Mouse (Mus musculus) macrophage (primary cell): ENCODE measurements around the gene Thsd4. TPM values are rescaled to one million over a fixed set of nuclear protein-coding genes. Genes with fewer than 3 reads are reported as not detected.

Experiments used
- H3K27ac ChIP-seq: fragments of 350-480 bp; formaldehyde crosslinking; 2 replicates; pipeline ENCODE4 v1.9.0; 2021
- H3K36me3 ChIP-seq: fragments of 350-480 bp; formaldehyde crosslinking; 2 replicates; pipeline ENCODE4 v1.9.0; 2021; ENCODE audit errors: inconsistent target
- H3K4me3 ChIP-seq: fragments of 350-480 bp; formaldehyde crosslinking; 2 replicates; pipeline ENCODE4 v1.9.0; 2021; ENCODE audit errors: inconsistent target
- H3K79me2 ChIP-seq: fragments of 350-480 bp; formaldehyde crosslinking; 2 replicates; pipeline ENCODE4 v1.9.0; 2021; ENCODE audit errors: inconsistent target
- WGBS: methylation state at CpG from one replicate; pipeline ENCODE4 v1.1.7; 2026; ENCODE audit warnings: inconsistent platforms; ENCODE audit not compliant: missing documents; 5-methylcytosine and 5-hydroxymethylcytosine counted together
- polyA plus RNA-seq: library from polyadenylated mRNA; stranded (reverse); fragments of 250-400 nt; gene quantifications from 3 replicates; pipeline ENCODE4 v1.2.4, GENCODE M21; 2018; ENCODE audit warnings: inconsistent platforms

Thsd4 gene
- polyA plus RNA-seq, 1 experiment from 2014 or later = not detected

GRCm38 (mm10) chr9:60065184-60065583, 456.7 kb downstream of the Thsd4 start:
- Histone ChIP-seq H3K36me3 (no peaks in the 10 kb centered on the region), H3K27ac (no peak overlapping the region), H3K4me3 (no peak overlapping the region), H3K79me2 (no peaks in the 10 kb centered on the region)
- 76% methylated on average over 4 of the region's 4 CpGs for WGBS

DNA sequence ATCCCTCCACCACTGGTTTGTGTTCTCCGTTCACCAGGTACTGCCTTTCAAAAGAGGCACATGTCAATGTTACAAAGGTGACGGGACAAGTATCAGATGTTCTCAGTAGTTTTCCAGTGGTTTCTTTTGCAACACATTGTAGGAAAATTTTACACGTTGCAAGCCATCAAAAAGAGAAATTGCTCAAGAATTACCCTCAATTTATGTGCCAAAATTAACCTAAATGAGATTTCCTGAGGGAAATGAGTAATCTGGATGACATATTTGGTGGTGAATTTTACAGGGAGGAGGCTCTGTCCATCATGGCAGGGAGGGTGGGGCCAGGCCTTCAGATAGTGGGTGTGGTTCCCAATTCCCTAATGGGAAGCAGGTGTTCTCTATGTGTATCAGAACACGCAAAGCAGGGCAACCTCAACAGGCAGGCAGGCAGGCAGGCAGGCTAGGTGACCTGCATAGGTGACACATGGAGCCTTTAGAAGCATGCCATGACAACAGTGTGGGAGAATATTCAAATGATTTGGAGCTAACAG, 458.6 kb downstream of the Thsd4 start:
- no peak overlapping the region for H3K27ac ChIP-seq
- H3K4me3 ChIP-seq = no peak overlapping the region
- WGBS = 54% methylated on average over 4 of the region's 4 CpGs
- H3K36me3 ChIP-seq = no peaks in the 10 kb centered on the region
- no peaks in the 10 kb centered on the region for H3K79me2 ChIP-seq

GRCm38 (mm10) chr9:60056131-60056530, 465.7 kb downstream of the Thsd4 start:
- Histone ChIP-seq H3K4me3 (no peak overlapping the region), H3K27ac (no peak overlapping the region), H3K36me3 (no peaks in the 10 kb centered on the region), H3K79me2 (no peaks in the 10 kb centered on the region)
- 84% methylated on average over 5 of the region's 5 CpGs for WGBS

- Histone ChIP-seq H3K27ac (no peak overlapping the region), H3K4me3 (no peak overlapping the region), H3K36me3 (no peaks in the 10 kb centered on the region), H3K79me2 (no peaks in the 10 kb centered on the region)
- 60% methylated on average over 5 of the region's 5 CpGs for WGBS
Observed at GRCm38 (mm10) chr9:60054951-60055350, 466.9 kb downstream of the Thsd4 start.

DNA sequence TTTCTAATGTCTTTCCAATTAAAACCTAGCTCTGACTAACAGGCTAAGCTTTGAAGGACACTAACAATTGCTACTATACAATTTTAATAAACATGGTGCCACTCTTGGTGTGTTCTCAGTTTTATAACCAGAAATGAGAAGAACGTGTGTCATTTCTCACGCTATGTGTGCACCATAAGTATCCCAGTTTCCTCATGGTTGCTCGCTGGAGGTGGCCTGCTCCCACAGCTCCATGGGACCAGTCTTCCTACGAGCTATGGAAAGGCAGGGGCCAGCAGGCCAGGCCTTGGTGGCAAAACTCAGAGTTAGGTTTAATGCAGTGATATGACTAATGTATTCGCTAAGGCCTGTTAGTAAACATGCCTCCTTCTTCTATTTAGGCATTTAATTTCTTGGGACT, 468.7 kb downstream of the Thsd4 start:
- Histone ChIP-seq H3K4me3 (no peak overlapping the region), H3K27ac (no peak overlapping the region), H3K36me3 (no peaks in the 10 kb centered on the region), H3K79me2 (no peaks in the 10 kb centered on the region)
- 87% methylated on average over 5 of the region's 5 CpGs for WGBS

GRCm38 (mm10) chr9:60052415-60052814, 469.4 kb downstream of the Thsd4 start:
- no peak overlapping the region for H3K4me3 ChIP-seq
- H3K36me3 ChIP-seq = no peaks in the 10 kb centered on the region
- WGBS = 83% methylated on average over 4 of the region's 4 CpGs
- no peak overlapping the region for H3K27ac ChIP-seq
- H3K79me2 ChIP-seq = no peaks in the 10 kb centered on the region

GRCm38 (mm10) chr9:60043175-60043574, 478.7 kb downstream of the Thsd4 start:
- H3K79me2 ChIP-seq = no peaks in the 10 kb centered on the region
- no peak overlapping the region for H3K27ac ChIP-seq
- 83% methylated on average over 1 of the region's 1 CpGs for WGBS
- H3K4me3 ChIP-seq = no peak overlapping the region
- no peaks in the 10 kb centered on the region for H3K36me3 ChIP-seq

- WGBS = 80% methylated on average over 4 of the region's 4 CpGs
- Histone ChIP-seq H3K79me2 (no peaks in the 10 kb centered on the region), H3K4me3 (no peak overlapping the region), H3K27ac (no peak overlapping the region), H3K36me3 (no peaks in the 10 kb centered on the region)
Observed at GRCm38 (mm10) chr9:60034883-60035282, 487.0 kb downstream of the Thsd4 start.

GRCm38 (mm10) chr9:60027234-60027633, 494.6 kb downstream of the Thsd4 start:
- Histone ChIP-seq H3K36me3 (no peaks in the 10 kb centered on the region), H3K79me2 (no peaks in the 10 kb centered on the region)
- WGBS = 91% methylated on average over 4 of the region's 4 CpGs

GRCm38 (mm10) chr9:60026795-60027194, 495.1 kb downstream of the Thsd4 start:
- no peaks in the 10 kb centered on the region for H3K36me3 ChIP-seq
- H3K4me3 ChIP-seq = no peak overlapping the region
- 40% methylated on average over 2 of the region's 2 CpGs for WGBS
- no peak overlapping the region for H3K27ac ChIP-seq
- H3K79me2 ChIP-seq = no peaks in the 10 kb centered on the region

More at GRCm38 (mm10) chr9:60027234-60027633, 494.6 kb downstream of the Thsd4 start:
- Histone ChIP-seq H3K27ac (no peak overlapping the region), H3K4me3 (no peak overlapping the region)

GRCm38 (mm10) chr9:60025919-60026318, 495.9 kb downstream of the Thsd4 start:
- Histone ChIP-seq H3K27ac (no peak overlapping the region), H3K79me2 (no peaks in the 10 kb centered on the region), H3K4me3 (no peak overlapping the region), H3K36me3 (no peaks in the 10 kb centered on the region)
- WGBS = 94% methylated on average over 6 of the region's 6 CpGs

- 54% methylated on average over 5 of the region's 5 CpGs for WGBS
- Histone ChIP-seq H3K27ac (no peak overlapping the region), H3K36me3 (no peaks in the 10 kb centered on the region), H3K79me2 (no peaks in the 10 kb centered on the region), H3K4me3 (no peak overlapping the region)
Observed at GRCm38 (mm10) chr9:60024971-60025370, 496.9 kb downstream of the Thsd4 start.

GRCm38 (mm10) chr9:60024545-60024944, 497.3 kb downstream of the Thsd4 start:
- H3K27ac ChIP-seq = no peak overlapping the region
- H3K4me3 ChIP-seq = no peak overlapping the region
- 75% methylated on average over 5 of the region's 5 CpGs for whole genome bisulfite sequencing
- H3K79me2 ChIP-seq = no peaks in the 10 kb centered on the region
- H3K36me3 ChIP-seq = no peaks in the 10 kb centered on the region

DNA sequence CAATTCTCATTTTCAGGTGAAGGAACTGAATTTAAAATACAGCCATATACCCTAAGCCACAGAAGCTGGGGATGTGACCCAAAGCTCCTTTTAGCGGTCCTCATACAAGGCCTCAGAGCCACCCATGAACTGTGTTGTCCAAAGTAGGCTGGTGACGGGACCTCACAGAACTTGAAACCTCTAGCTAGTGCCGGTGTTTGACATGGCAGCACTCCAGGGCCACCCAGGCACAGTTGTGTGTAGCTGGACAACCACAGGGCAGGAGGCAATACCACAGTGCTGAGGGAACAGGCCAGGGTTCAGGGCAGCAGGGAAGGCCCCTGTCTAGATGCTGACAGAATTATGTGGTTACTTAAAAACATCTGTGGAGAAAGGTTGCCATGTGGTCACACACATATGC, 499.5 kb downstream of the Thsd4 start:
- Histone ChIP-seq H3K27ac (no peak overlapping the region), H3K4me3 (no peak overlapping the region), H3K79me2 (no peaks in the 10 kb centered on the region), H3K36me3 (no peaks in the 10 kb centered on the region)
- 92% methylated on average over 3 of the region's 3 CpGs for WGBS

- 80% methylated on average over 1 of the region's 1 CpGs for WGBS
- Histone ChIP-seq H3K79me2 (no peaks in the 10 kb centered on the region), H3K36me3 (no peaks in the 10 kb centered on the region), H3K27ac (no peak overlapping the region), H3K4me3 (no peak overlapping the region)
Observed at GRCm38 (mm10) chr9:60020444-60020843, 501.4 kb downstream of the Thsd4 start.

DNA sequence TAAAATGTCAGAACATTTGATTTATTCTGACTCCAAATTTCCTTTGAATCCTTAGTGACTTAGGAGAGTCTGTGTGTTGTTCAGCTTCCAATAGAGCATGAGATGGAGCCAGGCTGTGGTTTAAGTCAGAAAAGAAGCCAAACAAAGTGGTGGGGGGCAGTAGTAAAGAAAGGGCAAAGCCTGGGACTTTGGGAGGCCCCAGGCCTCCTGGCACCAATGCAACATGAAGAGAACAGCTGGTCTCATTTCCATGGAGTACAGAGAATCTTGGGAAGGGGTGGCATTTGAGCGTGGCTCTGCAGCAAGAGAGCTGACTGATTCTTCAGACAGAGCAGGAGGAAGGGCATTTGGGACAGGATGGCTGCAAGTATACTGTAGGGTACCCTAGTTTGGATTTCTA, 511.6 kb downstream of the Thsd4 start:
- Histone ChIP-seq H3K36me3 (no peaks in the 10 kb centered on the region), H3K27ac (no peak overlapping the region), H3K4me3 (no peak overlapping the region), H3K79me2 (no peaks in the 10 kb centered on the region)
- WGBS = 77% methylated on average over 1 of the region's 1 CpGs
